Mouse (Mus musculus) forebrain, postnatal 0 days (tissue): Measurements from ENCODE around the gene Kcnma1. TPM values are rescaled to one million over a fixed set of nuclear protein-coding genes. Genes with fewer than 3 reads are reported as not detected.

ENCODE experiments used
- ATAC-seq: fragments of 200-750 bp; cut with Nextera tagmentation; 2 replicates; pipeline ENCODE4 v1.8.0; 2017; ENCODE audit warnings: mild to moderate bottlenecking, moderate library complexity
- DNase-seq: peaks from one replicate; pipeline ENCODE4 v3.0.0-alpha.2; 2015
- H3K27ac ChIP-seq: fragments of 300-500 bp; sonication (generic); 2 replicates; pipeline ENCODE4 v1.5.1; 2014; ENCODE audit warnings: low read depth, mild to moderate bottlenecking, antibody characterized with exemption, low read length, moderate library complexity, mixed read lengths
- H3K27me3 ChIP-seq: fragments of 300-500 bp; sonication (generic); 2 replicates; pipeline ENCODE4 v1.6.1; 2014; ENCODE audit warnings: mild to moderate bottlenecking, low read length, mixed read lengths; ENCODE audit not compliant: insufficient read depth
- H3K36me3 ChIP-seq: fragments of 300-500 bp; sonication (generic); 2 replicates; pipeline ENCODE4 v1.6.1; 2014; ENCODE audit warnings: mild to moderate bottlenecking, moderate library complexity; ENCODE audit not compliant: insufficient read depth
- H3K4me1 ChIP-seq: fragments of 300-500 bp; sonication (generic); 2 replicates; pipeline ENCODE4 v1.6.1; 2014; ENCODE audit warnings: antibody characterized with exemption; ENCODE audit not compliant: insufficient read depth
- H3K4me2 ChIP-seq: fragments of 300-500 bp; sonication (generic); 2 replicates; pipeline ENCODE4 v1.6.1; 2014; ENCODE audit warnings: low read depth, mild to moderate bottlenecking, moderate library complexity
- H3K4me3 ChIP-seq: fragments of 300-500 bp; sonication (generic); 2 replicates; pipeline ENCODE4 v1.5.1; 2014; ENCODE audit warnings: low read depth, low read length, mixed read lengths
- H3K9ac ChIP-seq: fragments of 300-500 bp; sonication (generic); 2 replicates; pipeline ENCODE4 v1.6.1; 2014; ENCODE audit warnings: mild to moderate bottlenecking
- H3K9me3 ChIP-seq: fragments of 300-500 bp; sonication (generic); 2 replicates; pipeline ENCODE4 v1.6.1; 2016; ENCODE audit warnings: low read length
- CTCF ChIP-seq: sonication (generic); IDR thresholded peaks from 2 replicates; pipeline ENCODE4 v1.5.1; 2016; ENCODE audit warnings: antibody characterized with exemption, control low read depth, low read depth
- WGBS: fragments of 180-500 bp; shearing (Covaris S2); extraction: QIAGEN DNeasy Blood & Tissue Kit; methylation state at CpG from one replicate; pipeline ENCODE4 v1.1.7; 2014; 5-methylcytosine and 5-hydroxymethylcytosine counted together
- polyA plus RNA-seq: library from polyadenylated mRNA; unstranded; fragments of >200 nt; fragmentation: Nextera tagmentation; extraction: Ambion mirVana; gene quantifications from 2 replicates; pipeline ENCODE4 v1.2.1, GENCODE M21; 2015
- total RNA-seq: library from RNA; depleted of rRNA; stranded (reverse); fragments of >200 nt; gene quantifications from 2 replicates; pipeline ENCODE4 v1.2.3, GENCODE M21; 2014

Gene Kcnma1
- total and polyA plus RNA-seq, 2 experiments from 2014 or later: 18.7 to 35.8 TPM

GRCm38 (mm10) chr14:23974685-23975084, 39.6 kb downstream of the Kcnma1 start:
- ATAC-seq (no peak), DNase-seq (no peak)
- Histone ChIP-seq H3K36me3 (no peaks in the 10 kb centered on the region), H3K4me1 (no peaks in the 10 kb centered on the region), H3K27me3 (no peaks in the 10 kb centered on the region), H3K9ac (no peak overlapping the region), H3K9me3 (no peaks in the 10 kb centered on the region), H3K4me2 (no peak overlapping the region), H3K4me3 (no peak overlapping the region), H3K27ac (no peak overlapping the region)
- no peak for TF ChIP-seq CTCF
- 88% methylated on average over 2 of the region's 2 CpGs for WGBS

DNA sequence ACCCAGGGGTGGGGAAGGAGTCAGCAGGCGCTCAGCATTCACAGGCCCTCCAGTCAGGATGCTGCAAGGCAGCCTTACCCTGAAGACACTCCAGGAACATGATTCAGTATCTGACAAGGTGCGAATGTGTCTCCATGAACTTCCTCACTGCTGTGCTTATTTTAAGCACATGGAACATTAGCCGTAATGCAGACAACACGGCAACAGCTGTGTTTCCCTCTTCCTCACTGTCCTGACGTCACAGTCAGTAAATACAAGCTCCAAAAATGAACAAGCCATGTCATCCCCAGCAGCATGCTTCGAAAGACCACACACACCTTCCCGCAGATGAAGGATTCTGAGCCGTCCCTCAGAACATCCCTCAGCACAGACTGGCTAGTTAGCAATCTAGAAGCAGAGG, 47.8 kb downstream of the Kcnma1 start:
- peak; percentile 16; the same call in 1 of the 2 replicates for ATAC-seq
- WGBS: 77% methylated on average over 8 of the region's 8 CpGs
- H3K36me3 ChIP-seq: no peaks in the 10 kb centered on the region

GRCm38 (mm10) chr14:23959061-23959460, 55.2 kb downstream of the Kcnma1 start:
- no peaks in the 10 kb centered on the region for H3K9me3 ChIP-seq
- H3K36me3 ChIP-seq: no peaks in the 10 kb centered on the region
- no peak overlapping the region for H3K9ac ChIP-seq
- H3K27me3 ChIP-seq: no peaks in the 10 kb centered on the region
- 69% methylated on average over 11 of the region's 11 CpGs for WGBS
- TF ChIP-seq CTCF: no peak
- ATAC-seq: 0 out of 2 replicates have a peak, but pooled peaks have one; percentile 20
- H3K4me2 ChIP-seq: no peak overlapping the region
- DNase-seq: no peak
- no peak overlapping the region for H3K4me3 ChIP-seq
- no peaks in the 10 kb centered on the region for H3K4me1 ChIP-seq
- no peak overlapping the region for H3K27ac ChIP-seq

More for the DNA sequence above, 47.8 kb downstream of the Kcnma1 start:
- no peak for TF ChIP-seq CTCF
- DNase-seq: peak; percentile 13
- no peaks in the 10 kb centered on the region for H3K4me1 ChIP-seq
- H3K9me3 ChIP-seq: no peaks in the 10 kb centered on the region
- H3K4me3 ChIP-seq: no peak overlapping the region
- no peak overlapping the region for H3K27ac ChIP-seq
- H3K4me2 ChIP-seq: no peak overlapping the region
- no peaks in the 10 kb centered on the region for H3K27me3 ChIP-seq
- no peak overlapping the region for H3K9ac ChIP-seq

GRCm38 (mm10) chr14:23957270-23957669, 57.0 kb downstream of the Kcnma1 start:
- ATAC-seq: no peak
- Histone ChIP-seq H3K27ac (no peak overlapping the region), H3K9me3 (no peaks in the 10 kb centered on the region), H3K4me1 (no peaks in the 10 kb centered on the region), H3K27me3 (no peaks in the 10 kb centered on the region), H3K4me2 (no peak overlapping the region), H3K9ac (no peak overlapping the region), H3K4me3 (no peak overlapping the region), H3K36me3 (no peaks in the 10 kb centered on the region)
- TF ChIP-seq CTCF: no peak
- 86% methylated on average over 4 of the region's 4 CpGs for WGBS
- no peak for DNase-seq

- no peak overlapping the region for H3K9ac ChIP-seq
- no peak for ATAC-seq
- H3K9me3 ChIP-seq: no peaks in the 10 kb centered on the region
- no peak overlapping the region for H3K4me3 ChIP-seq
- no peak for DNase-seq
- no peaks in the 10 kb centered on the region for H3K27me3 ChIP-seq
- TF ChIP-seq CTCF: no peak
- no peaks in the 10 kb centered on the region for H3K4me1 ChIP-seq
- no peaks in the 10 kb centered on the region for H3K36me3 ChIP-seq
- H3K4me2 ChIP-seq: no peak overlapping the region
- WGBS: 88% methylated on average over 2 of the region's 2 CpGs
- H3K27ac ChIP-seq: no peak overlapping the region
Observed at GRCm38 (mm10) chr14:23943876-23944275, 70.4 kb downstream of the Kcnma1 start.

DNA sequence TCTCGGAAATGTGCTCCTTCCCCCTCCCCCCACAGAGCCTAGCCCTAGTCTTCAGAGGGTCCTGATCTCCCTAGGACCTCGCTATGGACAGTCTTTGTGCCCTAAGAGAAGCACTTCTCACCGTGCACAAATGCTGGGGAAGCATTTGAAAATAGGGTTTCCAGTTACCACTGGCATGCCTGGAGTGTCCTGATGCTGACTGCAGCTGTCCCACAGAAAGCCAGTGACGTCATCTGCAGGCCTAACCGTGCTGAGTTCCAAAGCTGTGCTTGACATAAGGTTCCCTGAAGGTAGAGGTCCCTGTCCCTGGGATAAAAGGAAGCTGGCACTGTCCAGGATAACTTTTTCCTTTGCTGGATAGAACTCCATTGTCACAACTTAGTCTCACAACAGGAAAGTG, 71.1 kb downstream of the Kcnma1 start:
- DNase-seq (no peak), ATAC-seq (no peak)
- Histone ChIP-seq H3K9ac (no peak overlapping the region), H3K27ac (no peak overlapping the region), H3K9me3 (no peaks in the 10 kb centered on the region), H3K4me2 (no peak overlapping the region), H3K27me3 (no peaks in the 10 kb centered on the region), H3K4me1 (no peaks in the 10 kb centered on the region), H3K36me3 (no peaks in the 10 kb centered on the region), H3K4me3 (no peak overlapping the region)
- no peak for TF ChIP-seq CTCF
- WGBS: 55% methylated on average over 5 of the region's 5 CpGs

DNA sequence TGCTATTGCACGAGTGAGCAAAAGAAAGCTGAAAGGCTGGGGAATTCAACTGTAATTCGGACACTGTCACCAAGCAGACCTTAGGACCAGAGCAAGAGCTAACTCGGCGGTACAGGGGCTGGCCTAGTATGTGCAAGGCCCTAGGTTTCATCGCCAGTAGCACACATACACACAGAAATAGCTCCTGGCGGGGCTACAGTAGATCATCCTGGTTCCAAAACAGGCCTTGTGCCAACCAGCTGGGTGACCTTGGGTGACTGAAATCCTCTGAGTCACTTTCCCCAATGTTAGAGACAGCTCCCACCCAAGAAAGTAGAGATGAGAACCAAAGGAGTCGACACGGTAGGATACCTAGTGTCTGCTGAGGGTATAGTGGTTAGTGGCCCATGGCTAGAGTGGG, 72.2 kb downstream of the Kcnma1 start:
- Histone ChIP-seq H3K27ac (no peak overlapping the region), H3K4me2 (no peak overlapping the region), H3K27me3 (no peaks in the 10 kb centered on the region), H3K36me3 (no peaks in the 10 kb centered on the region), H3K4me1 (no peaks in the 10 kb centered on the region), H3K9ac (no peak overlapping the region), H3K9me3 (no peaks in the 10 kb centered on the region), H3K4me3 (no peak overlapping the region)
- no peak for TF ChIP-seq CTCF
- WGBS: 88% methylated on average over 8 of the region's 8 CpGs
- ATAC-seq (no peak), DNase-seq (no peak)

GRCm38 (mm10) chr14:23935016-23935415, 79.3 kb downstream of the Kcnma1 start:
- H3K9ac ChIP-seq: no peak overlapping the region
- TF ChIP-seq CTCF: no peak
- H3K27ac ChIP-seq: no peak overlapping the region
- ATAC-seq (no peak), DNase-seq (no peak)
- H3K27me3 ChIP-seq: no peaks in the 10 kb centered on the region
- no peaks in the 10 kb centered on the region for H3K9me3 ChIP-seq
- H3K4me1 ChIP-seq: no peaks in the 10 kb centered on the region
- WGBS: 62% methylated on average over 6 of the region's 6 CpGs
- H3K4me2 ChIP-seq: no peak overlapping the region
- H3K36me3 ChIP-seq: no peaks in the 10 kb centered on the region
- H3K4me3 ChIP-seq: no peak overlapping the region
